8 mouse cellular contexts compared by ENCODE assay signal in genomic region chrX:162643789-162644092, GRCm38 (mm10). TPM values are rescaled to one million over a fixed set of nuclear protein-coding genes. Genes with fewer than 3 reads are reported as not detected.
DNase-seq lines count a peak whose midpoint lies in the region; ATAC-seq and TF ChIP-seq lines count a peak whose summit lies in the region.

No protein-coding gene starts in this region.

- H3K9ac ChIP-seq in heart, embryonic 12.5 days = no peak overlapping the region
- no peak overlapping the region for H3K9ac ChIP-seq in ES-E14 (ENCODE audit: insufficient read depth, low read depth, low read length, poor library complexity, severe bottlenecking)
- no peak overlapping the region for H3K9ac ChIP-seq in liver, postnatal 0 days (replicated peaks)

- TF ChIP-seq CTCF in liver, postnatal 0 days (IDR thresholded peaks at IDR 0.05; ENCODE audit: low read depth) = no peak

- ATAC-seq in heart, embryonic 12.5 days (ENCODE audit: insufficient number of reproducible peaks, low FRiP score) = no peak
- no peak for ATAC-seq in liver, postnatal 0 days

- H3K27me3 ChIP-seq in heart, embryonic 12.5 days (replicated peaks) = peaks cover 8% of the 10 kb centered on the region
- H3K27me3 ChIP-seq in hindbrain, embryonic 10.5 days (ENCODE audit: insufficient read depth, poor library complexity, severe bottlenecking) = peaks cover 59% of the 10 kb centered on the region
- H3K27me3 ChIP-seq in liver, postnatal 0 days (ENCODE audit: insufficient read depth, low read length) = 0 out of 2 replicates have a peak, but pooled peaks cover 4% of the 10 kb centered on the region

- in situ Hi-C loops in ES-E14 (cut with MboI; ENCODE audit: low sequenced_read_pairs in 2 of 2, unreplicated experiment in 2 of 2) = no loop called here

- H3K4me1 ChIP-seq in heart, embryonic 12.5 days (replicated peaks) = no peaks in the 10 kb centered on the region
- no peaks in the 10 kb centered on the region for H3K4me1 ChIP-seq in ES-E14 (ENCODE audit: control insufficient read depth in 2 of 2, insufficient read depth in 2 of 2, low read length in 2 of 2, poor library complexity in 1 of 2)
- no peaks in the 10 kb centered on the region for H3K4me1 ChIP-seq in hindbrain, embryonic 10.5 days (replicated peaks)
- no peaks in the 10 kb centered on the region for H3K4me1 ChIP-seq in liver, postnatal 0 days (ENCODE audit: insufficient read depth)

- 18% methylated on average over 4 of the region's 4 CpGs for WGBS in heart, embryonic 12.5 days
- WGBS in hindbrain, embryonic 10.5 days = 21% methylated on average over 4 of the region's 4 CpGs
- WGBS in liver, postnatal 0 days (ENCODE audit: insufficient replicate concordance) = 20% methylated on average over 4 of the region's 4 CpGs

- no peaks in the 10 kb centered on the region for H3K36me3 ChIP-seq in heart, embryonic 12.5 days
- H3K36me3 ChIP-seq in ES-E14 (ENCODE audit: control insufficient read depth, insufficient read depth, low read length, poor library complexity, severe bottlenecking) = no peaks in the 10 kb centered on the region
- H3K36me3 ChIP-seq in hindbrain, embryonic 10.5 days = no peaks in the 10 kb centered on the region
- H3K36me3 ChIP-seq in liver, postnatal 0 days (replicated peaks; ENCODE audit: insufficient read depth, low read length) = no peaks in the 10 kb centered on the region

- TF ChIP-seq EP300 in liver, postnatal 0 days (IDR thresholded peaks at IDR 0.05; ENCODE audit: low read depth) = no peak

- peak overlapping the region; percentile 92 for H3K4me2 ChIP-seq in heart, embryonic 12.5 days
- H3K4me2 ChIP-seq in liver, postnatal 0 days (ENCODE audit: low read depth, low read length) = peak overlapping the region; percentile 79

- no peaks in the 10 kb centered on the region for H3K9me3 ChIP-seq in heart, embryonic 12.5 days (replicated peaks)
- no peaks in the 10 kb centered on the region for H3K9me3 ChIP-seq in ES-E14 (ENCODE audit: control insufficient read depth, insufficient read depth, low read depth, low read length)
- no peaks in the 10 kb centered on the region for H3K9me3 ChIP-seq in hindbrain, embryonic 10.5 days
- H3K9me3 ChIP-seq in liver, postnatal 0 days (ENCODE audit: low read length) = no peaks in the 10 kb centered on the region

- H3K4me3 ChIP-seq in heart, embryonic 12.5 days = peak overlapping the region; percentile 67
- peak overlapping the region; percentile 4 to 38; a peak in 2 of 4 replicates for H3K4me3 ChIP-seq in ES-E14 (ENCODE audit: insufficient read depth in 1 of 2, low read depth in 1 of 2, low read length in 2 of 2, poor library complexity in 1 of 2, severe bottlenecking in 1 of 2)
- H3K4me3 ChIP-seq in hindbrain, embryonic 10.5 days = peak overlapping the region; percentile 60
- H3K4me3 ChIP-seq in liver, postnatal 0 days (ENCODE audit: low read depth, low read length) = peak overlapping the region; percentile 66

- H3K27ac ChIP-seq in heart, embryonic 12.5 days (ENCODE audit: poor library complexity, severe bottlenecking) = no peak overlapping the region
- no peak overlapping the region for H3K27ac ChIP-seq in ES-E14 (ENCODE audit: insufficient read depth, low read depth, low read length, poor library complexity, severe bottlenecking)
- no peak overlapping the region for H3K27ac ChIP-seq in hindbrain, embryonic 10.5 days
- H3K27ac ChIP-seq in liver, postnatal 0 days (ENCODE audit: low read depth) = no peak overlapping the region

- no peak for DNase-seq in heart, adult 11 months
- DNase-seq in ES-E14 (ENCODE audit: low read depth, low spot score) = no peak
- no peak for DNase-seq in hindbrain, embryonic 10.5 days (ENCODE audit: low spot score)
- no peak for DNase-seq in liver, postnatal 0 days
- DNase-seq in embryo, embryonic 11 days = no peak
- DNase-seq in embryo, embryonic 10 days (ENCODE audit: low spot score) = no peak
- no peak for DNase-seq in gastrocnemius, postnatal 25 days

TF ChIP-seq in ES-E14, 5 proteins besides CTCF, POLR2A, EP300 and RAD21:
- TF ChIP-seq CHD2 (IDR thresholded peaks at IDR 0.05; ENCODE audit: low read depth, low read length) (no peak), MAFK (IDR thresholded peaks at IDR 0.05; ENCODE audit: insufficient read depth, low read depth, low read length) (no peak), ZC3H11A (IDR thresholded peaks at IDR 0.05; ENCODE audit: borderline replicate concordance, low read depth, low read length) (no peak), HCFC1 (IDR thresholded peaks at IDR 0.05; ENCODE audit: borderline replicate concordance, insufficient read depth, low read length) (no peak), ZNF384 (IDR thresholded peaks at IDR 0.05; ENCODE audit: low read depth, low read length) (no peak)

RNA-seq across cellular contexts. Expression of gene Reps2, which starts 0.3 kb away (rescaled TPM):
- polyA plus RNA-seq in heart, embryonic 12.5 days (2016; fragmentation: Nextera tagmentation; extraction: Ambion mirVana) = 0.45 and 0.52 TPM in 2 replicates
- total RNA-seq in ES-E14 (2012; rRNA removed) = 1.5 and 2.2 TPM in 2 replicates
- 0.38 and 0.52 TPM in 2 replicates for polyA plus RNA-seq in hindbrain, embryonic 10.5 days (2016; fragmentation: Nextera tagmentation; extraction: Ambion mirVana)
- 0.90 and 1.1 TPM in 2 replicates for polyA plus RNA-seq in liver, postnatal 0 days (2015; fragmentation: Nextera tagmentation; extraction: Ambion mirVana)
- total RNA-seq in gastrocnemius, postnatal 25 days (2021) = 1 to 10 TPM; 1.4 to 2.4 TPM
